Mouse (Mus musculus): ENCODE data around the gene Cdhr4. TPM values are rescaled to one million over a fixed set of nuclear protein-coding genes. Genes with fewer than 3 reads are reported as not detected.
A peak's percentile ranks its signal among the peaks of the same experiment; 100 is the strongest.

Cdhr4 gene
- polyA plus RNA-seq, 1 experiment from 2014 or later: 1.7 TPM

- DNase-seq (ENCODE audit: extremely low spot score, low spot score): peak; percentile 59
- whole genome bisulfite sequencing: 51% methylated on average over 14 of the region's 14 CpGs
- H3K4me3 ChIP-seq: peak within 1 kb of the TSS; percentile 73
These were observed 9.5 kb upstream of the Cdhr4 start, which contains the start of gene Gm20661 for GRCm38 (mm10) chr9:107982681-107983346. TSS of gene Gm20661 (plus strand) at chr9:107983058.

GRCm38 (mm10) chr9:107983421-107983890 lies 8.8 kb upstream of the Cdhr4 start:
- Histone ChIP-seq H3K27me3 (ENCODE audit: poor library complexity, severe bottlenecking) (peaks cover 35% of the 10 kb centered on the region), H3K4me3 (peak overlapping the region; percentile 73), H3K9me3 (no peaks in the 10 kb centered on the region), H3K4me1 (peaks cover 72% of the 10 kb centered on the region), H3K27ac (peak overlapping the region; percentile 88), H3K36me3 (replicated peaks) (no peaks in the 10 kb centered on the region)
- WGBS: 53% methylated on average over 4 of the region's 4 CpGs
- peak; percentile 48 for DNase-seq (ENCODE audit: extremely low spot score, low spot score)

More at GRCm38 (mm10) chr9:107982681-107983346, 9.5 kb upstream of the Cdhr4 start, which contains the start of gene Gm20661:
- Histone ChIP-seq H3K36me3 (replicated peaks) (no peaks in the 10 kb centered on the region), H3K9me3 (no peaks in the 10 kb centered on the region), H3K27ac (peak within 1 kb of the TSS; percentile 88), H3K27me3 (ENCODE audit: poor library complexity, severe bottlenecking) (peaks cover 35% of the 10 kb centered on the region), H3K4me1 (peaks cover 68% of the 10 kb centered on the region)

GRCm38 (mm10) chr9:107984052-107984753 lies 8.1 kb upstream of the Cdhr4 start:
- H3K27ac ChIP-seq: peak overlapping the region; percentile 88
- H3K36me3 ChIP-seq (replicated peaks): no peaks in the 10 kb centered on the region
- H3K27me3 ChIP-seq (ENCODE audit: poor library complexity, severe bottlenecking): peaks cover 35% of the 10 kb centered on the region
- DNase-seq (ENCODE audit: extremely low spot score, low spot score): no peak
- H3K4me1 ChIP-seq: peaks cover 73% of the 10 kb centered on the region
- H3K9me3 ChIP-seq: no peaks in the 10 kb centered on the region
- 65% methylated on average over 19 of the region's 19 CpGs for WGBS
- peak overlapping the region; percentile 73 for H3K4me3 ChIP-seq

- no peak for DNase-seq (ENCODE audit: extremely low spot score, low spot score)
- Histone ChIP-seq H3K27me3 (ENCODE audit: poor library complexity, severe bottlenecking) (peaks cover 35% of the 10 kb centered on the region), H3K27ac (peak overlapping the region; percentile 88), H3K36me3 (replicated peaks) (no peaks in the 10 kb centered on the region), H3K4me3 (peak overlapping the region; percentile 73), H3K9me3 (no peaks in the 10 kb centered on the region), H3K4me1 (peaks cover 73% of the 10 kb centered on the region)
- 58% methylated on average over 9 of the region's 9 CpGs for WGBS
These were observed 7.6 kb upstream of the Cdhr4 start for GRCm38 (mm10) chr9:107984754-107985055.

GRCm38 (mm10) chr9:107985131-107986119 lies 6.9 kb upstream of the Cdhr4 start, which contains the start of gene Inka1:
TSS of gene Inka1 (minus strand) at chr9:107985879.
- H3K27ac ChIP-seq: peak within 1 kb of the TSS; percentile 88
- peak within 1 kb of the TSS; percentile 73 for H3K4me3 ChIP-seq
- H3K36me3 ChIP-seq (replicated peaks): no peaks in the 10 kb centered on the region
- H3K9me3 ChIP-seq: no peaks in the 10 kb centered on the region
- peaks cover 72% of the 10 kb centered on the region for H3K4me1 ChIP-seq
- DNase-seq (ENCODE audit: extremely low spot score, low spot score): peak; percentile 86
- under 1% methylated on average over 57 of the region's 58 CpGs for WGBS
- H3K27me3 ChIP-seq (ENCODE audit: poor library complexity, severe bottlenecking): peaks cover 35% of the 10 kb centered on the region

- H3K36me3 ChIP-seq (replicated peaks): no peaks in the 10 kb centered on the region
- WGBS: 4% methylated on average over 18 of the region's 18 CpGs
- H3K27ac ChIP-seq: peak overlapping the region; percentile 88
- peak; percentile 82 for DNase-seq (ENCODE audit: extremely low spot score, low spot score)
- peak overlapping the region; percentile 73 for H3K4me3 ChIP-seq
- no peaks in the 10 kb centered on the region for H3K9me3 ChIP-seq
- H3K27me3 ChIP-seq (ENCODE audit: poor library complexity, severe bottlenecking): peaks cover 35% of the 10 kb centered on the region
- peaks cover 63% of the 10 kb centered on the region for H3K4me1 ChIP-seq
These were observed 5.9 kb upstream of the Cdhr4 start for GRCm38 (mm10) chr9:107986376-107986775.

GRCm38 (mm10) chr9:107987950-107988349 lies 4.3 kb upstream of the Cdhr4 start:
- Histone ChIP-seq H3K9me3 (no peaks in the 10 kb centered on the region), H3K27ac (no peak overlapping the region), H3K27me3 (ENCODE audit: poor library complexity, severe bottlenecking) (peaks cover 33% of the 10 kb centered on the region), H3K4me3 (no peak overlapping the region), H3K4me1 (peaks cover 50% of the 10 kb centered on the region), H3K36me3 (replicated peaks) (no peaks in the 10 kb centered on the region)
- 75% methylated on average over 3 of the region's 3 CpGs for WGBS
- no peak for DNase-seq (ENCODE audit: extremely low spot score, low spot score)

GRCm38 (mm10) chr9:107993013-107993412 lies 716 bp downstream of the Cdhr4 start:
- no peaks in the 10 kb centered on the region for H3K36me3 ChIP-seq (replicated peaks)
- H3K27ac ChIP-seq: no peak overlapping the region
- H3K27me3 ChIP-seq (ENCODE audit: poor library complexity, severe bottlenecking): no peaks in the 10 kb centered on the region
- WGBS: 77% methylated on average over 11 of the region's 11 CpGs
- no peaks in the 10 kb centered on the region for H3K9me3 ChIP-seq
- no peak for DNase-seq (ENCODE audit: extremely low spot score, low spot score)
- peaks cover 9% of the 10 kb centered on the region for H3K4me1 ChIP-seq
- no peak overlapping the region for H3K4me3 ChIP-seq

GRCm38 (mm10) chr9:107994464-107994863 lies 2.2 kb downstream of the Cdhr4 start:
- Histone ChIP-seq H3K27me3 (ENCODE audit: poor library complexity, severe bottlenecking) (no peaks in the 10 kb centered on the region), H3K9me3 (no peaks in the 10 kb centered on the region), H3K4me1 (peaks cover 3% of the 10 kb centered on the region; the same call in 1 of the 2 replicates), H3K27ac (no peak overlapping the region), H3K4me3 (no peak overlapping the region), H3K36me3 (replicated peaks) (no peaks in the 10 kb centered on the region)
- DNase-seq (ENCODE audit: extremely low spot score, low spot score): no peak
- 80% methylated on average over 2 of the region's 2 CpGs for WGBS

GRCm38 (mm10) chr9:107995513-107995912 lies 3.2 kb downstream of the Cdhr4 start:
- no peak for DNase-seq (ENCODE audit: extremely low spot score, low spot score)
- WGBS: 95% methylated on average over 21 of the region's 21 CpGs
- Histone ChIP-seq H3K27me3 (ENCODE audit: poor library complexity, severe bottlenecking) (no peaks in the 10 kb centered on the region), H3K4me1 (peaks cover 3% of the 10 kb centered on the region; the same call in 1 of the 2 replicates), H3K9me3 (no peaks in the 10 kb centered on the region), H3K27ac (no peak overlapping the region), H3K4me3 (no peak overlapping the region), H3K36me3 (replicated peaks) (no peaks in the 10 kb centered on the region)

- Histone ChIP-seq H3K4me3 (no peak within 1 kb of the TSS), H3K4me1 (peaks cover 3% of the 10 kb centered on the region; the same call in 1 of the 2 replicates), H3K27me3 (ENCODE audit: poor library complexity, severe bottlenecking) (no peaks in the 10 kb centered on the region), H3K27ac (no peak within 1 kb of the TSS), H3K36me3 (replicated peaks) (no peaks in the 10 kb centered on the region), H3K9me3 (no peaks in the 10 kb centered on the region)
- DNase-seq (ENCODE audit: extremely low spot score, low spot score): no peak
- whole genome bisulfite sequencing: 92% methylated on average over 5 of the region's 5 CpGs
These were observed 3.8 kb downstream of the Cdhr4 start, which contains the start of gene Gm20662 for GRCm38 (mm10) chr9:107996049-107996448. TSS of gene Gm20662 (plus strand) at chr9:107996349.
